Mouse (Mus musculus) heart, adult 2 months (tissue): ENCODE data around the gene Itga4. TPM values are rescaled to one million over a fixed set of nuclear protein-coding genes. Genes with fewer than 3 reads are reported as not detected.

Experiments used
- DNase-seq, 2 experiments: peaks; one replicate each; pipeline ENCODE4 v3.0.0; 2021
- H3K27ac ChIP-seq: fragments of 200-600 bp; 2 replicates; pipeline ENCODE4 v1.8.1; 2022
- H3K27me3 ChIP-seq: fragments of 200-500 bp; 2 replicates; pipeline ENCODE4 v1.6.1; 2012; ENCODE audit warnings: mild to moderate bottlenecking, low read length, inconsistent platforms, mixed read lengths; ENCODE audit not compliant: control insufficient read depth, insufficient read depth
- H3K36me3 ChIP-seq: fragments of 200-500 bp; 2 replicates; pipeline ENCODE4 v1.6.1; 2012; ENCODE audit warnings: low read length, inconsistent platforms; ENCODE audit not compliant: control insufficient read depth, insufficient read depth
- H3K4me1 ChIP-seq: fragments of 200-500 bp; 2 replicates; pipeline ENCODE4 v1.6.1; 2011; ENCODE audit warnings: low read length; ENCODE audit not compliant: control insufficient read depth, insufficient read depth
- H3K4me3 ChIP-seq: fragments of 200-600 bp; 2 replicates; pipeline ENCODE4 v1.8.1; 2022
- H3K79me2 ChIP-seq: fragments of 200-500 bp; replicated peaks from 2 replicates; pipeline ENCODE4 v1.6.1; 2012; ENCODE audit warnings: mild to moderate bottlenecking, inconsistent platforms, low read length, moderate library complexity, mixed read lengths; ENCODE audit not compliant: control insufficient read depth, insufficient read depth
- H3K9ac ChIP-seq: fragments of 200-500 bp; 2 replicates; pipeline ENCODE4 v1.6.1; 2012; ENCODE audit warnings: low read depth, mild to moderate bottlenecking, control low read depth, inconsistent platforms, low read length, mixed read lengths
- CTCF ChIP-seq: fragments of 200-600 bp; IDR thresholded peaks from 2 replicates; pipeline ENCODE4 v1.8.1; 2022; ENCODE audit warnings: antibody characterized with exemption, mild to moderate bottlenecking, moderate library complexity
- EP300 ChIP-seq: fragments of 200-500 bp; IDR thresholded peaks from 2 replicates; pipeline ENCODE4 v1.6.1; 2011; ENCODE audit warnings: low read depth, low read length, control low read depth; ENCODE audit not compliant: insufficient read depth
- POLR2A ChIP-seq: fragments of 200-500 bp; IDR thresholded peaks from 2 replicates; pipeline ENCODE4 v1.6.1; 2011; ENCODE audit warnings: mild to moderate bottlenecking, low read depth, low read length, control low read depth; ENCODE audit not compliant: insufficient read depth
- WGBS: fragments of 180-500 bp; shearing (Covaris S2); methylation state at CpG from one replicate; pipeline ENCODE4 v1.1.7; 2018; 5-methylcytosine and 5-hydroxymethylcytosine counted together
- intact Hi-C: fragments of 180-260 bp; cut with DNase I; formaldehyde crosslinking; loops from one replicate; pipeline ENCODE4 v1.15.1; 2025
- polyA plus RNA-seq: library from polyadenylated mRNA; depleted of rRNA; stranded (reverse); fragments of >200 nt; gene quantifications from 2 replicates; pipeline ENCODE4 v1.2.3, GENCODE M21; 2012
- total RNA-seq, 2 experiments: library from RNA; stranded (reverse); gene quantifications; 2 replicates each; pipeline ENCODE4 v1.2.3; 2021

The Itga4 gene
- total and polyA plus RNA-seq, 3 experiments = 1.7 to 2.7 (median 1.8) TPM

GRCm38 (mm10) chr2:79270034-79270535, 14.9 kb downstream of the Itga4 start:
- no peak for TF ChIP-seq POLR2A
- no peak for TF ChIP-seq CTCF
- TF ChIP-seq EP300 = no peak
- DNase-seq = no peak
- intact Hi-C loops = no loop called here
- 17% methylated on average over 3 of the region's 3 CpGs for WGBS
- H3K79me2 ChIP-seq = no peaks in the 10 kb centered on the region
- no peaks in the 10 kb centered on the region for H3K27me3 ChIP-seq
- H3K27ac ChIP-seq = no peak overlapping the region
- H3K4me1 ChIP-seq = no peaks in the 10 kb centered on the region
- H3K36me3 ChIP-seq = no peaks in the 10 kb centered on the region
- no peak overlapping the region for H3K9ac ChIP-seq
- no peak overlapping the region for H3K4me3 ChIP-seq

GRCm38 (mm10) chr2:79271838-79272237, 16.6 kb downstream of the Itga4 start:
- H3K4me1 ChIP-seq = no peaks in the 10 kb centered on the region
- 93% methylated on average over 4 of the region's 4 CpGs for WGBS

GRCm38 (mm10) chr2:79278581-79278980, 23.4 kb downstream of the Itga4 start:
- intact Hi-C loops = no loop called here
- H3K27me3 ChIP-seq = no peaks in the 10 kb centered on the region
- no peak overlapping the region for H3K27ac ChIP-seq
- no peaks in the 10 kb centered on the region for H3K4me1 ChIP-seq
- no peak overlapping the region for H3K4me3 ChIP-seq
- no peak overlapping the region for H3K9ac ChIP-seq
- TF ChIP-seq CTCF = no peak
- TF ChIP-seq POLR2A = no peak
- TF ChIP-seq EP300 = no peak
- H3K36me3 ChIP-seq = no peaks in the 10 kb centered on the region
- no peaks in the 10 kb centered on the region for H3K79me2 ChIP-seq
- no peak for DNase-seq

More at GRCm38 (mm10) chr2:79271838-79272237, 16.6 kb downstream of the Itga4 start:
- no peak overlapping the region for H3K9ac ChIP-seq
- no peaks in the 10 kb centered on the region for H3K79me2 ChIP-seq
- H3K4me3 ChIP-seq = no peak overlapping the region
- DNase-seq = no peak
- no peaks in the 10 kb centered on the region for H3K36me3 ChIP-seq
- no peaks in the 10 kb centered on the region for H3K27me3 ChIP-seq
- intact Hi-C loops = no loop called here
- H3K27ac ChIP-seq = no peak overlapping the region
- TF ChIP-seq CTCF = no peak
- TF ChIP-seq POLR2A = no peak
- no peak for TF ChIP-seq EP300

GRCm38 (mm10) chr2:79284206-79284605, 29.0 kb downstream of the Itga4 start:
- intact Hi-C loops = no loop called here
- no peaks in the 10 kb centered on the region for H3K4me1 ChIP-seq
- 82% methylated on average over 4 of the region's 4 CpGs for WGBS
- no peak overlapping the region for H3K27ac ChIP-seq
- TF ChIP-seq EP300 (no peak), POLR2A (no peak), CTCF (no peak)
- H3K36me3 ChIP-seq = no peaks in the 10 kb centered on the region
- no peaks in the 10 kb centered on the region for H3K27me3 ChIP-seq
- no peaks in the 10 kb centered on the region for H3K79me2 ChIP-seq
- no peak overlapping the region for H3K9ac ChIP-seq
- H3K4me3 ChIP-seq = no peak overlapping the region
- DNase-seq = no peak

- no peak for DNase-seq
- intact Hi-C loops = no loop called here
- 61% methylated on average over 1 of the region's 1 CpGs for WGBS
- H3K27me3 ChIP-seq = no peaks in the 10 kb centered on the region
- H3K4me1 ChIP-seq = no peaks in the 10 kb centered on the region
- TF ChIP-seq CTCF (no peak), POLR2A (no peak), EP300 (no peak)
- no peak overlapping the region for H3K4me3 ChIP-seq
- H3K27ac ChIP-seq = no peak overlapping the region
- no peak overlapping the region for H3K9ac ChIP-seq
- no peaks in the 10 kb centered on the region for H3K79me2 ChIP-seq
- no peaks in the 10 kb centered on the region for H3K36me3 ChIP-seq
Observed at GRCm38 (mm10) chr2:79290149-79290548, 34.9 kb downstream of the Itga4 start.

- Histone ChIP-seq H3K27me3 (no peaks in the 10 kb centered on the region), H3K4me1 (no peaks in the 10 kb centered on the region), H3K9ac (no peak overlapping the region), H3K36me3 (no peaks in the 10 kb centered on the region), H3K27ac (no peak overlapping the region), H3K79me2 (no peaks in the 10 kb centered on the region), H3K4me3 (no peak overlapping the region)
- no peak for DNase-seq
- intact Hi-C loops = no loop called here
- TF ChIP-seq POLR2A (no peak), EP300 (no peak), CTCF (no peak)
- 68% methylated on average over 8 of the region's 8 CpGs for WGBS
Observed at GRCm38 (mm10) chr2:79291922-79292321, 36.7 kb downstream of the Itga4 start.
